Mouse (Mus musculus) ovary, adult 18-20 months (tissue): ENCODE data around the gene Gm45808.
"Not testable (repeated sequence)": the region's sequence is repeated elsewhere in the genome, so short reads cannot be mapped to it uniquely, and the experiment has no call there.

ENCODE experiments used
- DNase-seq: peaks from one replicate; pipeline ENCODE4 v3.0.0; 2022; ENCODE audit warnings: low spot score, mixed read lengths

Gene Gm45808

GRCm38 (mm10) chr7:45509181-45509882 is 22.7 kb upstream of the Gm45808 start:
- no peak for DNase-seq

- no peak for DNase-seq
Observed at GRCm38 (mm10) chr7:45508561-45508960, 21.9 kb upstream of the Gm45808 start.

GRCm38 (mm10) chr7:45507583-45507982 is 21.0 kb upstream of the Gm45808 start:
- no peak for DNase-seq

- no peak for DNase-seq
Observed at GRCm38 (mm10) chr7:45498427-45498826, 11.8 kb upstream of the Gm45808 start.

GRCm38 (mm10) chr7:45494548-45494947 is 7.9 kb upstream of the Gm45808 start:
- no peak for DNase-seq

- DNase-seq: no peak
Observed at GRCm38 (mm10) chr7:45492951-45493350, 6.3 kb upstream of the Gm45808 start.

GRCm38 (mm10) chr7:45492225-45492844 is 5.7 kb upstream of the Gm45808 start:
- DNase-seq: no peak

GRCm38 (mm10) chr7:45491264-45491663 is 4.7 kb upstream of the Gm45808 start:
- peak; percentile 40 for DNase-seq

- no peak for DNase-seq
Observed at GRCm38 (mm10) chr7:45490822-45491221, 4.2 kb upstream of the Gm45808 start.

GRCm38 (mm10) chr7:45489578-45489977 is 3.0 kb upstream of the Gm45808 start:
- DNase-seq: no peak

GRCm38 (mm10) chr7:45488293-45489204 is 1.9 kb upstream of the Gm45808 start, which contains the start of gene Dhdh:
TSS of gene Dhdh (minus strand) at chr7:45488805.
- peak; percentile 83 for DNase-seq

- no peak for DNase-seq
Observed at GRCm38 (mm10) chr7:45487861-45488292, 1.3 kb upstream of the Gm45808 start.

- no peak for DNase-seq
Observed at GRCm38 (mm10) chr7:45486158-45486557, 453 bp downstream of the Gm45808 start.

GRCm38 (mm10) chr7:45484985-45485384 is 1.6 kb downstream of the Gm45808 start:
- DNase-seq: not testable (repeated sequence)

GRCm38 (mm10) chr7:45482166-45482565 is 4.4 kb downstream of the Gm45808 start:
- DNase-seq: no peak

GRCm38 (mm10) chr7:45481374-45481927 is 5.2 kb downstream of the Gm45808 start, which contains the start of gene Tulp2:
TSS of gene Tulp2 (plus strand) at chr7:45481877.
- DNase-seq: no peak

GRCm38 (mm10) chr7:45480310-45480709 is 6.3 kb downstream of the Gm45808 start:
- DNase-seq: not testable (repeated sequence)

GRCm38 (mm10) chr7:45478774-45479173 is 7.8 kb downstream of the Gm45808 start:
- no peak for DNase-seq

GRCm38 (mm10) chr7:45477003-45477402 is 9.6 kb downstream of the Gm45808 start:
- no peak for DNase-seq

- no peak for DNase-seq
Observed at GRCm38 (mm10) chr7:45476453-45476852, 10.2 kb downstream of the Gm45808 start.

GRCm38 (mm10) chr7:45475291-45475969 is 11.2 kb downstream of the Gm45808 start:
- DNase-seq: no peak
